Mouse (Mus musculus) midbrain, postnatal 0 days (tissue): ENCODE data around the gene Dnah5. TPM values are rescaled to one million over a fixed set of nuclear protein-coding genes. Genes with fewer than 3 reads are reported as not detected.
A peak's percentile ranks its signal among the peaks of the same experiment; 100 is the strongest.

Source experiments
- ATAC-seq: fragments of 200-750 bp; cut with Nextera tagmentation; 2 replicates; pipeline ENCODE4 v1.8.0; 2017; ENCODE audit warnings: moderate number of reproducible peaks, mild to moderate bottlenecking, moderate TSS enrichment, moderate library complexity; ENCODE audit not compliant: low FRiP score
- DNase-seq: peaks from one replicate; pipeline ENCODE4 v3.0.0-alpha.2; 2015; ENCODE audit warnings: low spot score
- H3K27ac ChIP-seq: fragments of 300-500 bp; sonication (generic); 2 replicates; pipeline ENCODE4 v1.5.1; 2014; ENCODE audit warnings: low read depth, mild to moderate bottlenecking, low read length, mixed read lengths
- H3K27me3 ChIP-seq: fragments of 300-500 bp; sonication (generic); 2 replicates; pipeline ENCODE4 v1.6.1; 2014; ENCODE audit warnings: low read length, control low read depth, mixed read lengths; ENCODE audit not compliant: insufficient read depth
- H3K36me3 ChIP-seq: fragments of 300-500 bp; sonication (generic); 2 replicates; pipeline ENCODE4 v1.6.1; 2014; ENCODE audit warnings: low read length, control low read depth, mixed read lengths; ENCODE audit not compliant: insufficient read depth
- H3K4me1 ChIP-seq: fragments of 300-500 bp; sonication (generic); 2 replicates; pipeline ENCODE4 v1.6.1; 2014; ENCODE audit warnings: mild to moderate bottlenecking, control low read depth, antibody characterized with exemption, low read length, mixed read lengths; ENCODE audit not compliant: insufficient read depth
- H3K4me2 ChIP-seq: fragments of 300-500 bp; sonication (generic); 2 replicates; pipeline ENCODE4 v1.6.1; 2014; ENCODE audit warnings: low read depth, mild to moderate bottlenecking, low read length, mixed read lengths; ENCODE audit not compliant: poor library complexity, severe bottlenecking
- H3K4me3 ChIP-seq: fragments of 300-500 bp; sonication (generic); 2 replicates; pipeline ENCODE4 v1.5.1; 2014; ENCODE audit warnings: low read depth, mild to moderate bottlenecking, low read length, moderate library complexity
- H3K9ac ChIP-seq: fragments of 300-500 bp; sonication (generic); replicated peaks from 2 replicates; pipeline ENCODE4 v1.6.1; 2014; ENCODE audit warnings: mild to moderate bottlenecking, low read length, moderate library complexity, mixed read lengths; ENCODE audit not compliant: poor library complexity, severe bottlenecking
- H3K9me3 ChIP-seq: fragments of 300-500 bp; sonication (generic); 2 replicates; pipeline ENCODE4 v1.6.1; 2016; ENCODE audit warnings: low read length, control low read depth
- CTCF ChIP-seq: IDR thresholded peaks from 2 replicates; pipeline ENCODE4 v1.5.1; 2016; ENCODE audit warnings: antibody characterized with exemption, mild to moderate bottlenecking
- WGBS: fragments of 180-500 bp; shearing (Covaris S2); extraction: QIAGEN DNeasy Blood & Tissue Kit; methylation state at CpG from one replicate; pipeline ENCODE4 v1.1.7; 2014; 5-methylcytosine and 5-hydroxymethylcytosine counted together
- polyA plus RNA-seq: library from polyadenylated mRNA; unstranded; fragments of >200 nt; fragmentation: Nextera tagmentation; extraction: Ambion mirVana; gene quantifications from 2 replicates; pipeline ENCODE4 v1.2.1, GENCODE M21; 2015
- total RNA-seq: library from RNA; depleted of rRNA; stranded (reverse); fragments of >200 nt; gene quantifications from 2 replicates; pipeline ENCODE4 v1.2.3, GENCODE M21; 2014

Gene Dnah5
- total and polyA plus RNA-seq, 2 experiments from 2014 or later = 0.19 to 1.4 TPM

GRCm38 (mm10) chr15:28188361-28189011 is 15.1 kb upstream of the Dnah5 start:
- peak overlapping the region; percentile 23 for H3K4me2 ChIP-seq
- no peaks in the 10 kb centered on the region; the same call in 1 of the 2 replicates for H3K4me1 ChIP-seq
- H3K36me3 ChIP-seq = no peaks in the 10 kb centered on the region
- H3K27ac ChIP-seq = peak overlapping the region; percentile 13; the same call in 1 of the 2 replicates
- WGBS = 53% methylated on average over 11 of the region's 11 CpGs
- no peak overlapping the region for H3K9ac ChIP-seq
- no peak for TF ChIP-seq CTCF
- ATAC-seq (no peak), DNase-seq (no peak)
- H3K4me3 ChIP-seq = no peak overlapping the region
- no peaks in the 10 kb centered on the region for H3K9me3 ChIP-seq
- H3K27me3 ChIP-seq = no peaks in the 10 kb centered on the region; the same call in 1 of the 2 replicates

DNA sequence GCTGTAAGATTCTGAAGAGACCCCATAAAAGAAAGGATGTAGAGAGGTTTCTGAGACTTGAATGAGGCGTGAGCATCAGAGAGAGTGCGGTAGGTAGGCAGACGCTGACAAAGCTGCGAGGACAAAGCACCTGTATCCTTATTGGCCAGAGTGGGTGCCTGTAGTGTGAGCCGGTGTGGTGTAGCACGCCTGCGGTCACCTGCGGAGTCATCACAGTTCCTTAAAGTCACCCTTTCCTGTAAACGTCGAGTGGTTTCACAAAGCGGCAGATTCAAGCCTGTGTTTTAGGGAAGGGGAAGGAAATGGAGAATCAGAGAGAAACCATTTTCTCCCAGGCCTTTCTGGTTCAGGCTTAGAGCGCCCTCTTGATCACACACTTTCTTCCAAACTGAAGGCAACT is 13.9 kb upstream of the Dnah5 start:
- TF ChIP-seq CTCF = peak; percentile 11; the same call in 1 of the 2 replicates
- no peak overlapping the region for H3K4me2 ChIP-seq
- H3K4me1 ChIP-seq = no peaks in the 10 kb centered on the region; the same call in 1 of the 2 replicates
- H3K9ac ChIP-seq = no peak overlapping the region
- 48% methylated on average over 12 of the region's 12 CpGs for WGBS
- H3K9me3 ChIP-seq = no peaks in the 10 kb centered on the region
- no peak for ATAC-seq
- no peak for DNase-seq
- H3K27ac ChIP-seq = no peak overlapping the region
- no peak overlapping the region for H3K4me3 ChIP-seq
- no peaks in the 10 kb centered on the region for H3K36me3 ChIP-seq
- H3K27me3 ChIP-seq = no peaks in the 10 kb centered on the region; the same call in 1 of the 2 replicates

- no peaks in the 10 kb centered on the region for H3K9me3 ChIP-seq
- H3K27ac ChIP-seq = no peak overlapping the region
- no peak overlapping the region for H3K4me2 ChIP-seq
- H3K27me3 ChIP-seq = no peaks in the 10 kb centered on the region
- ATAC-seq = no peak
- H3K4me1 ChIP-seq = no peaks in the 10 kb centered on the region
- H3K4me3 ChIP-seq = no peak overlapping the region
- peak; percentile 35 for TF ChIP-seq CTCF
- DNase-seq = no peak
- no peak overlapping the region for H3K9ac ChIP-seq
- WGBS = 61% methylated on average over 4 of the region's 4 CpGs
- no peaks in the 10 kb centered on the region for H3K36me3 ChIP-seq
Measured at GRCm38 (mm10) chr15:28198609-28199008, 4.9 kb upstream of the Dnah5 start.

- TF ChIP-seq CTCF = no peak
- no peaks in the 10 kb centered on the region for H3K36me3 ChIP-seq
- ATAC-seq = no peak
- no peak overlapping the region for H3K4me3 ChIP-seq
- no peaks in the 10 kb centered on the region for H3K27me3 ChIP-seq
- H3K27ac ChIP-seq = no peak overlapping the region
- no peak overlapping the region for H3K4me2 ChIP-seq
- no peak for DNase-seq
- WGBS = 90% methylated on average over 3 of the region's 3 CpGs
- H3K9ac ChIP-seq = no peak overlapping the region
- no peaks in the 10 kb centered on the region for H3K9me3 ChIP-seq
- no peaks in the 10 kb centered on the region for H3K4me1 ChIP-seq
Measured at GRCm38 (mm10) chr15:28204626-28205025, 1.1 kb downstream of the Dnah5 start.

- H3K4me1 ChIP-seq = no peaks in the 10 kb centered on the region
- H3K4me2 ChIP-seq = no peak overlapping the region
- ATAC-seq (no peak), DNase-seq (no peak)
- no peak overlapping the region for H3K27ac ChIP-seq
- no peak for TF ChIP-seq CTCF
- WGBS = 73% methylated on average over 2 of the region's 2 CpGs
- no peak overlapping the region for H3K9ac ChIP-seq
- H3K36me3 ChIP-seq = no peaks in the 10 kb centered on the region
- H3K27me3 ChIP-seq = no peaks in the 10 kb centered on the region
- H3K9me3 ChIP-seq = no peaks in the 10 kb centered on the region
- H3K4me3 ChIP-seq = no peak overlapping the region
Measured at GRCm38 (mm10) chr15:28207545-28207944, 4.0 kb downstream of the Dnah5 start.

DNA sequence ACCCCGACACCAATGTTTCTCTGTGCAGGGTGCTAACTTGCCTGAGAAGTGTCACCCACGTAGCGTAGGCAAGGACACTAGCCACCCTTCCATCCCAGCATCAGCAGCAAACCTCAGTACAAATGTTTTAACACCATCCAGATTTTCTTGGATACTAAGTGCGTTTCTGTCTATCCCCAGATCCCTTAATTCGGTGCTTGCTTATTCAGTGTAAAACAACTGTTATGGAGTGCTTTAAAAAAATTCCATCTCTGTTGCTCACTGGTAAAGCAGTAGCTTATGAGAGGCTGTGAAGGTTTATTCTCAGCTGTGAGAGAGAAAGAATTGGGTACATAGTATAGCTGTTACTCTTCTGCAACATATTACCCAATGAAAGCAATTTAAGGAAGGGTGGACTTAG is 9.5 kb downstream of the Dnah5 start:
- WGBS = 91% methylated on average over 5 of the region's 5 CpGs
- TF ChIP-seq CTCF = no peak
- ATAC-seq = no peak

More for the DNA sequence above, 9.5 kb downstream of the Dnah5 start:
- Histone ChIP-seq H3K9ac (no peak overlapping the region), H3K27me3 (no peaks in the 10 kb centered on the region), H3K4me1 (no peaks in the 10 kb centered on the region), H3K36me3 (no peaks in the 10 kb centered on the region), H3K9me3 (no peaks in the 10 kb centered on the region), H3K4me3 (no peak overlapping the region), H3K27ac (no peak overlapping the region), H3K4me2 (no peak overlapping the region)
- no peak for DNase-seq
